Mouse (Mus musculus): Measurements from ENCODE around the gene Bloc1s3.

DNA sequence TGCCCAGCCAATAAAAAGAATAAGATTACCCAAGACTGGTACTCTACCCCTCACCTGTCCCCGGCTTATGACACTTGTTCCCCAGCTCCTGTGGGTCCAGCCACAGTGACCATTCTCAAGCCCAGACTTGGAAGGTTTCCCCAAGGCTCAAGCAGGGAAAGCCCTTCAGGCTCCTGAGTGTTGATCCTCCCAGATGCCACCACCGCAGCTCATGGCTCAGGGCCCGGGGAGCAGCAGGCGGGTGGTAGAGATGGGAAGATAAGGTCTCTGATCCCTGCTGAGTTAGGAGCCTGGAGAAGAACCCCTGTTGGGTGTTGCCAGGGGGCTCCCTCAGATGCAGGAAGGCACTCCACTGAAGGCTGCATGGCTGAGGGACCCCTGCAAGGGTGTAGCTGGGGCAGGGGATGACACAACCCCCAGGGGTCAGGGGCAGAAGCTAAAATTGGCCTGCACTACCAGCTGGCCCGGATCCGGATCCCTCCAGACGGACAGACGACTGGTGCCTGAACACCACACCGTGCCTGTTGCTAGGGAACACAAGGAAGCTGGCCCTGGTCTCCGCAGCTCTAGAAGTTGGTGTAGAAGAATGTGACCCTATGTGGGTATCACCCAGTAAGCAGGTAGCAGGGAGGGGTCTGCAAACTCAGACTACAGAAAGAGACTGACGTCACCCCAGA lies 52.2 kb downstream of the Bloc1s3 start:
- TF ChIP-seq CTCF (IDR thresholded peaks at IDR 0.05; ENCODE audit: extremely low read depth, insufficient read length, insufficient replicate concordance, low read depth, low read length): no peak
- TF ChIP-seq POLR2A (IDR thresholded peaks at IDR 0.05; ENCODE audit: low read depth, low read length): no peak

All from small intestine, adult 2 months (tissue).